Mouse (Mus musculus) testis, adult 2 months (tissue): Measurements from ENCODE around the gene Stip1. TPM values are rescaled to one million over a fixed set of nuclear protein-coding genes. Genes with fewer than 3 reads are reported as not detected.

Experiments
- H3K27ac ChIP-seq: fragments of 200-500 bp; 2 replicates; pipeline ENCODE4 v1.5.1; 2012; ENCODE audit warnings: low read depth, low read length; ENCODE audit not compliant: control insufficient read depth, insufficient read depth
- H3K27me3 ChIP-seq: fragments of 200-500 bp; 2 replicates; pipeline ENCODE4 v1.6.1; 2012; ENCODE audit warnings: mild to moderate bottlenecking, low read length, moderate library complexity; ENCODE audit not compliant: control insufficient read depth, insufficient read depth
- H3K36me3 ChIP-seq: fragments of 200-500 bp; 2 replicates; pipeline ENCODE4 v1.6.1; 2012; ENCODE audit warnings: mild to moderate bottlenecking, low read length; ENCODE audit not compliant: control insufficient read depth, insufficient read depth
- H3K4me1 ChIP-seq: fragments of 200-500 bp; 2 replicates; pipeline ENCODE4 v1.6.1; 2012; ENCODE audit warnings: low read length; ENCODE audit not compliant: control insufficient read depth, insufficient read depth
- H3K4me3 ChIP-seq: fragments of 200-500 bp; 2 replicates; pipeline ENCODE4 v1.5.1; 2012; ENCODE audit warnings: low read depth, mild to moderate bottlenecking, low read length, moderate library complexity, mixed read lengths; ENCODE audit not compliant: control insufficient read depth
- CTCF ChIP-seq: fragments of 200-500 bp; IDR thresholded peaks from 2 replicates; pipeline ENCODE4 v1.5.1; 2012; ENCODE audit warnings: low read depth, mild to moderate bottlenecking, inconsistent platforms, low read length, moderate library complexity; ENCODE audit not compliant: control insufficient read depth, insufficient read depth, insufficient replicate concordance
- POLR2A ChIP-seq: fragments of 200-500 bp; IDR thresholded peaks from 2 replicates; pipeline ENCODE4 v1.6.1; 2012; ENCODE audit warnings: low read depth, mild to moderate bottlenecking, inconsistent platforms, low read length, moderate library complexity; ENCODE audit not compliant: control insufficient read depth
- polyA plus RNA-seq: library from polyadenylated mRNA; depleted of rRNA; stranded (reverse); fragments of >200 nt; gene quantifications from 2 replicates; pipeline ENCODE4 v1.2.3, GENCODE M21; 2012

The Stip1 gene
- polyA plus RNA-seq, 1 experiment = 53.1 TPM

DNA sequence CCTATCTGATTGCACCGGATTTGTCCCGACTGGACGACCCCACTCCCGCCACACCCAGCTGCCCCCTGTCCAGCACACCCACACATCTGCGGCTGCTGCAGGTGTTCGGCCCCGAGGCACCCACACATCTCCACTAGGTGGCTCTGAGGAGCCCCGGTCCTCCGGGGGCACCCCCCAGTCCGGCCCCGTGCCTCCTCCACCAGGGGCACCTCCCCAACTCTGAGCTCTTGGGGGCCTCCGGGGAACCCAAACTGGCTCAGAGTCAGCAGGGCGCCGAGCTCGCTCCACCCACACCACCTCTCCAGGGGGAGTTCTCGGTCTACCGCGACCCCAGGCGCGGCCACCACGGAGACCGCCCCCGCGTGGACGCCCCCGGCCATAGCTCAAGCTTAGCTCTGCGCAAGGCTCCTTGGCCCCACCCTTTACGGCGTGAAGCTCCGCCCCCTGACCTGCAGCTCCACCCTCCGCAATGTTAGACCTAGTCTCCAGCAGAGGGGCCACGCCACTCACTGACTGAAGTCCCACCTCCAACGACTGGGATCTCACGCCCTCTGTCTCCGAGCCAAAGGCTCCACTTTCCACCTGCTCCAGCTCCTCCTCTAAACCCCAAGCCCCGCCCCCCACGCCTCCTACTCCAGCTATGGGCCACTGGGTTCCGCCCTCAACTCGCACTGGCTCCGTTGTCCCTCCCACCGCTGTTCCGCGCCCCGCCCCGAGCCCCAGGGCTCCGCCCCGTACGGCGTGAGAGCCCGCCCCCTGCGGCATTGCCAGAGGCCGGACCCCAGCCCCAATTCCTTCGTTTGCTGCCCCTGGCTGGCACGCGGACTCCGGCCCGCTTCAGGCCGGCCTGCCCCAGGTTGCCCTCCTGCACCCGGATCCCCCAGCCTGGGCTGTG, 60.0 kb downstream of the Stip1 start:
- peak; percentile 55 for TF ChIP-seq CTCF
- TF ChIP-seq POLR2A = no peak
- no peaks in the 10 kb centered on the region for H3K27me3 ChIP-seq
- peak overlapping the region; percentile 79 for H3K27ac ChIP-seq
- no peaks in the 10 kb centered on the region; the same call in 1 of the 2 replicates for H3K36me3 ChIP-seq
- H3K4me3 ChIP-seq = peak overlapping the region; percentile 97
- H3K4me1 ChIP-seq = peaks cover 27% of the 10 kb centered on the region

DNA sequence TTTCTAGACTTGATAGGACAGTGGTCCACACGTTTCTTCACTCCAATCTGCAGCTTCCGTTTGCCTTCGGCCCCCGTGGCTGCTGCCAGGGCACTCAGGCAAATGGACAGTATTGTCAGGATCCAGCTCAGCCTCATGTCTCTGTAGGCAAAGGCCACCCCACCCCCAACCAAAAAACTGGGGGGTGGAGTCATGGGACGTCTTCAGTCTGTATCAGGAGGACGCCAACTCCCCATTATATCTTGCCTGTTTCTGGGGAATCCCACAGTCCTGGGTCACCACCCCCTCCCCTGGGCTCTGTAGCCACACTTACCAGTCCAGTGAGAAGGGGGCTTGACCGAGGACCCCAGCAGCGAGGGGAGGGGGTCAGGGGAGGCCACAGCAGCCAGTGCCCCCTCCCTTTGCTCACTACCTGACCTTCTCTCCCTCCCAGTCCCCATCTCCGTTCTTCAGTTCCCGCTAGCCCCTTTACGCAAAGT, 60.7 kb downstream of the Stip1 start:
- no peaks in the 10 kb centered on the region; the same call in 1 of the 2 replicates for H3K36me3 ChIP-seq
- peak overlapping the region; percentile 59 for H3K27ac ChIP-seq
- peaks cover 27% of the 10 kb centered on the region for H3K4me1 ChIP-seq

DNA sequence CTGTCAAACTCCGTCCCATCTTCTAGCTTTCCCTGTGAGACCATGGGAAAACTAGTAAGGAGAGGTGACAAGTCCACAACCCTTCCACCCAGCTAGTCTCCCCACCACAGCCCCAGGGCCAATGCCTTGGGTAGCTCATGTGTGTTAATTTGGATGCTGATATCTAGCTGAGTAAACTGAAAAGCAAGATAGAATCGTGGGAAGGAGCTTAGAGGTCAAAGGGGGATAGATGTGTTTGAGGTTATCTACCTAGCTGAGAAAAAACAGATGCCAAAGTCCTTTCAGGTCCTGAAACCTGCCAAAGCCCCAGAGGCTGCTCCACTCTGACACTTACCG, 61.2 kb downstream of the Stip1 start:
- Histone ChIP-seq H3K36me3 (no peaks in the 10 kb centered on the region; the same call in 1 of the 2 replicates), H3K27me3 (no peaks in the 10 kb centered on the region), H3K4me3 (no peak overlapping the region), H3K4me1 (peaks cover 27% of the 10 kb centered on the region), H3K27ac (no peak overlapping the region)
- no peak for TF ChIP-seq POLR2A
- TF ChIP-seq CTCF = no peak

More for the DNA sequence above, 60.7 kb downstream of the Stip1 start:
- Histone ChIP-seq H3K4me3 (peak overlapping the region; percentile 97), H3K27me3 (no peaks in the 10 kb centered on the region)
- TF ChIP-seq CTCF (no peak), POLR2A (no peak)

DNA sequence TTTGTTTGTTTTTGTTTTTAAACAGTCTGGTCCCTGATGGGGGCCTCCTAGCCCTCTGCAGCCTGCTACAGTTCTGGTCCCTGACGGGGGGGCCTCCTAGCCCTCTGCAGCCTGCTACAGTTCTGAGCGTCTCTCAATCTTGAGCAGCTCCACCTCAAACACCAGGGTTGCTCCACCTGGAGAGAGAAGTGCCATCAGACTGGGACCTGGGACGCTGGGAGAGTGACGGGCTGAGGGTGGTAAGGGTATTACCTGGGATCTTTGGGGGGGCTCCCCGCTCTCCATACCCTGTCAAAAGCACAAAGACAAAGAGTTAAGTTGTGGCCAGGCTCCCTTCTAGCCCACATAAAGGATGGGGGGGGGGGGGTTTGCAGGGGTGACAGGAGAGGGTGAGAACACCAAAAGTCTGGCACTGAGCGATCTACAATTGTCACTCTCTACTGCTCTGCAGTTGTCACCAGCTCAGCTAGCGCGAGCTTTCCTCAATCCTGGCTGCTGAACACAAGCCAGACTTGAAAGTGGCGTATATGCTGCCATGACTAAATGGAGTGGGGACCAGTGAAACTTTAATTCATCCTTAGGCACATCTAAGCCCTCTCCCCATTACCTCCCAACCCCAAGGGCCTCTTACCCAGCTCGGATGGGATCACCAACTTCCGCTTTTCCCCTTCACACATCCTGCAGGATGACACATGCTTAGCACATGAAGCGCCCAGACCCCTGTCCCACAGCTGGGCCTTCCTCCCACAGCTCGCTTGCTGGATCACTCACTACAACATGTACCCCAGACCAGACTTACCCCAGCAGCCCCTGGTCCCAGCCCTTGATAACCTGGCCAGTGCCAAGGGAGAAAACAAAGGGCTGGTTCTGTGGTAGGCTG, 61.8 kb downstream of the Stip1 start:
- Histone ChIP-seq H3K4me3 (no peak overlapping the region), H3K27ac (no peak overlapping the region), H3K36me3 (no peaks in the 10 kb centered on the region; the same call in 1 of the 2 replicates), H3K27me3 (no peaks in the 10 kb centered on the region), H3K4me1 (peaks cover 27% of the 10 kb centered on the region)
- TF ChIP-seq POLR2A = no peak
- no peak for TF ChIP-seq CTCF

DNA sequence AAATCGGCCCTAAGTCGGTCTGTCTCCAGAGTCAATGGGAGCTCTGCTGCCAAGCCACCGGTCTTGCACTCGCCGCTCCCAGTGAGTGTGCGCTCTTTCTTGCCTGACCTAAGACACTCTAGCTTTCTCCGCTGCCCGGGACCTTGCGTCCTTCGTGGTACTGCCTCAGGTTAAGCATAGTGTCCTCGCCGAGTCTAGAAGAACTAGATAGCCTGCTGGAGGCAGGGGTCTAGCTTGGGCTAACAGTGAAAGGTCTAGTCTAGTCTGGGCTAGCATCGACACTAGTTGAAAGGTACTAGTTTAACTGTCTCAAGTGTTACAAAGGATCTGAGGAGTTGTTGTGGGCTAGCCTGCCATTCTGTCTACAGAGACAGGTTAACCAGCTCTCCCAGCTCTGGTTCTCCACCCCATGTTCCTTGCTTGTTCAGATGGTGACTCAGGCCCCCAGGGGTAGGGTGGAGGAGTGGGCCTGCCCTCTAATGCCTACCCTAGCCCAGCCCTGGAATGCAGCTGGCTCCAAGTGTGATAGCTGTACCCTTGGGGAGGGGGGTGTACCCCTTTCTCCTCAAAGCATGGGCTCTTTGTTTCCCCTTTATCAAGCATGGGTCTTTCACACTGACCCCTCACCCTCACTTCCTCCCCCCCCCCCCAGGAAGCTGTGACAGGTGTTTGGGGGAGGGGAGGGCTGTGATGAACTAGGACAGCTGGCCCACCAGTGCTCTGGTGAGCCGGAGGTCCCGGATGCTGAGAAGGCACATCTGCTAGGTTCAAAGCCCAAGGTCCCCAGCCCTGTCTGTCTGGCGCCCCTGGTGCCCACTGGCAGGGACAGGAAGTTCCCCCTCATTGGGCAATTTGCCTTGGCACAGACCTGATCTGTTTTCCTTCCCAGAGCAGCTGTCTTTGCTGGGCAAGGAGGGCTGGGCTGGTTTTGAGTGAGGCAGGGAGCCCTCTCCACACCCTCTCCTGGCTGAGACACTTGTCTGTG, 63.9 kb downstream of the Stip1 start, which contains the start of gene Plcb3:
TSS of gene Plcb3 (minus strand) at position 934 of the 985 bp plus-strand sequence.
- peak within 1 kb of the TSS; percentile 77 for H3K27ac ChIP-seq

More for the DNA sequence above, 63.9 kb downstream of the Stip1 start, which contains the start of gene Plcb3:
- peaks cover 27% of the 10 kb centered on the region for H3K4me1 ChIP-seq
- H3K36me3 ChIP-seq = no peaks in the 10 kb centered on the region
- no peaks in the 10 kb centered on the region for H3K27me3 ChIP-seq
- no peak; the same call in 1 of the 2 replicates for TF ChIP-seq POLR2A
- TF ChIP-seq CTCF = no peak
- peak within 1 kb of the TSS; percentile 91 for H3K4me3 ChIP-seq
